Mouse (Mus musculus): Measurements from ENCODE around the gene Cenpe.

- TF ChIP-seq POLR2A (IDR thresholded peaks at IDR 0.05; ENCODE audit: borderline replicate concordance, extremely low read depth, insufficient read depth, insufficient read length, poor library complexity, severe bottlenecking) (no peak), CTCF (IDR thresholded peaks at IDR 0.05; ENCODE audit: borderline replicate concordance, extremely low read depth, insufficient read depth, insufficient read length) (no peak)
Measured at GRCm38 (mm10) chr3:135314811-135315210, 102.5 kb downstream of the Cenpe start.

All from brain, embryonic 14.5 days (tissue).